Mouse (Mus musculus): ENCODE results near the gene Musk.

DNA sequence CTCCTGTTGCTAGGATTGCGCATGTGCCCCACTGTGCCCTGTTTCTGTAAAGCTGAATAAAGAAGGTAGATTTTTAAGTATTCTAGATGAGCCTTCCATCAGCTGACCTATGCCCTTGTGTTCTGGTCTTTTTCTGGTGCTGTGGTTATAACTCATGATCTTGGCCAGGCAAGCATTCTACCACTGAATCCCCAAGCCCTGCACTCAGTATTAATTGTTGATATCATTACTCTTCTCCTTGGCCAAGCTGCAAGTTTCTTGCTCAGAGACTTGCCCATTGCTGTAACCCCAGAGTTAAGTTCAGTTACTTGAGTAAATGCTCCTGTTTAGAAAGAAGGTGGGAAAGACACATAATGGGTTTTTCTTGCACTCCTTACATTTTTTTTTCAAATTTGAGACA is 14.8 kb upstream of the Musk start:
- TF ChIP-seq CTCF (IDR thresholded peaks at IDR 0.05; ENCODE audit: low read depth) (no peak), EP300 (IDR thresholded peaks at IDR 0.05; ENCODE audit: low read depth) (no peak)
